Mouse (Mus musculus) bone marrow, adult 2 months (tissue): ENCODE measurements around the gene Slc9b1. TPM values are rescaled to one million over a fixed set of nuclear protein-coding genes. Genes with fewer than 3 reads are reported as not detected.

Experiments
- H3K27ac ChIP-seq: fragments of 200-500 bp; 2 replicates; pipeline ENCODE4 v1.5.1; 2012; ENCODE audit warnings: low read depth, mild to moderate bottlenecking, control low read depth, inconsistent platforms, low read length; ENCODE audit not compliant: control insufficient read depth, poor library complexity, insufficient read depth
- H3K4me1 ChIP-seq: fragments of 200-500 bp; 2 replicates; pipeline ENCODE4 v1.6.1; 2011; ENCODE audit warnings: low read length; ENCODE audit not compliant: control insufficient read depth, insufficient read depth
- H3K4me3 ChIP-seq: fragments of 200-500 bp; replicated peaks from 2 replicates; pipeline ENCODE3; 2011; ENCODE audit warnings: mild to moderate bottlenecking, low read depth, low read length, control low read depth; ENCODE audit not compliant: control insufficient read depth
- CTCF ChIP-seq: fragments of 200-500 bp; IDR thresholded peaks from 2 replicates; pipeline ENCODE4 v1.5.1; 2011; ENCODE audit warnings: low read length, control low read depth; ENCODE audit not compliant: control insufficient read depth, insufficient read depth
- POLR2A ChIP-seq: fragments of 200-500 bp; IDR thresholded peaks from 2 replicates; pipeline ENCODE4 v1.6.1; 2011; ENCODE audit warnings: low read depth, mild to moderate bottlenecking, control low read depth, low read length, borderline replicate concordance; ENCODE audit not compliant: control insufficient read depth
- WGBS: fragments of 180-500 bp; shearing (Covaris S2); methylation state at CpG from one replicate; pipeline ENCODE4 v1.1.7; 2018; 5-methylcytosine and 5-hydroxymethylcytosine counted together
- polyA plus RNA-seq: library from polyadenylated mRNA; stranded (reverse); fragments of >200 nt; gene quantifications from 2 replicates; pipeline ENCODE4 v1.2.4, GENCODE M21; 2011; ENCODE audit warnings: low replicate concordance; ENCODE audit not compliant: missing spikeins, insufficient read depth, insufficient read length

Gene Slc9b1
- polyA plus RNA-seq, 1 experiment, result not detected

- H3K27ac ChIP-seq, result peak within 1 kb of the TSS; percentile 100
- under 1% methylated on average over 56 of the region's 56 CpGs for WGBS
- peak; percentile 74; the same call in 1 of the 2 replicates for TF ChIP-seq POLR2A
- TF ChIP-seq CTCF, result no peak
- no peaks in the 10 kb centered on the region for H3K4me1 ChIP-seq
- peak within 1 kb of the TSS; percentile 90 for H3K4me3 ChIP-seq
Measured at GRCm38 (mm10) chr3:135437758-135438495, 90.1 kb downstream of the Slc9b1 start, which contains the start of gene Ube2d3. Gene Ube2d3, plus strand, starts transcription at chr3:135438149.

GRCm38 (mm10) chr3:135438531-135438912, 90.7 kb downstream of the Slc9b1 start:
- Histone ChIP-seq H3K4me1 (no peaks in the 10 kb centered on the region), H3K4me3 (peak overlapping the region; percentile 90), H3K27ac (peak overlapping the region; percentile 100)
- WGBS, result under 1% methylated on average over 50 of the region's 50 CpGs
- peak; percentile 90 for TF ChIP-seq POLR2A
- no peak for TF ChIP-seq CTCF

- H3K4me1 ChIP-seq, result no peaks in the 10 kb centered on the region
- 1% methylated on average over 64 of the region's 76 CpGs for WGBS
- peak overlapping the region; percentile 100 for H3K27ac ChIP-seq
- TF ChIP-seq CTCF, result no peak
- peak; percentile 28; the same call in 1 of the 2 replicates for TF ChIP-seq POLR2A
- H3K4me3 ChIP-seq, result peak overlapping the region; percentile 90
Measured at GRCm38 (mm10) chr3:135438913-135439531, 91.2 kb downstream of the Slc9b1 start.

DNA sequence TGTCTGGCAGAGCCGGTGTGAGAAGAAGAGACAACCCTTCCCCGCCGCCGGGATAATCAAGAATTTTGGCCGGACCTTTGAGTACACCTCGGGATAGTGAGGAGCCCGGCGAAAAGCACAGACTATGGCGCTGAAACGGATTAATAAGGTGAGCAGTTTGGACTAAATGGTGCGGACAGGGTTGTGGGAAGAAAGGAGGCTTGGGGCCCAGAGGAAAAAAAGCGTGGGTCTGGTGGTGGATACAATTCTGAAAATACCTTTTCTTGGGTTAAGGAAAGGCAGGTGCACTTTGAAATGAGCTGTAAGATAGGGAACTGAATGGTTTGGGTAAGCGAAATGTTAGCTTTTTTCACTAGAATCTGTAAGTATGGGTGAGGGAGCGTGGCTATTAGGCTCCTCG, 91.8 kb downstream of the Slc9b1 start:
- no peak for TF ChIP-seq POLR2A
- no peak for TF ChIP-seq CTCF
- Histone ChIP-seq H3K4me3 (peak overlapping the region; percentile 90), H3K4me1 (no peaks in the 10 kb centered on the region), H3K27ac (peak overlapping the region; percentile 100)
- under 1% methylated on average over 15 of the region's 15 CpGs for WGBS

DNA sequence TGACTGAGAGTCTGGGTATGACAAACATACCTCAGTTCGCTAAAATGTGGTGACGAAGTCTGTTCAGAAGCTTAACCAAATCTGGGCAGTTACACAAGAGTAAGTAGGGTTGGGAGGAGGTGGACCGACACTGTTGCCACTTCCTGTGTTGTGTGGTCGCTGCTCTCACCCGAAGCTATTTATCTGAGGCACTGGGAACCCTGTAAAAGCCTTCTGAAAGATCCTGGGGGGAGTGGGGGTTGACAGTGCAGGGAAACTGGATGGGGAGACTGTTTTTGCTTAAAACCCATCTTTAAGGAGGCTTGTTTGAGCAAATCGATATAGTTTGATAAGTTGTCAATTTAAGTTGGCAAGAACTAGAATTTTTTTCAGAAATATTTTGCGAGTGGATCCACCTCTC, 92.4 kb downstream of the Slc9b1 start:
- WGBS, result 3% methylated on average over 7 of the region's 7 CpGs
- TF ChIP-seq POLR2A, result no peak
- Histone ChIP-seq H3K4me3 (peak overlapping the region; percentile 90), H3K4me1 (no peaks in the 10 kb centered on the region), H3K27ac (peak overlapping the region; percentile 5; the same call in 1 of the 2 replicates)

DNA sequence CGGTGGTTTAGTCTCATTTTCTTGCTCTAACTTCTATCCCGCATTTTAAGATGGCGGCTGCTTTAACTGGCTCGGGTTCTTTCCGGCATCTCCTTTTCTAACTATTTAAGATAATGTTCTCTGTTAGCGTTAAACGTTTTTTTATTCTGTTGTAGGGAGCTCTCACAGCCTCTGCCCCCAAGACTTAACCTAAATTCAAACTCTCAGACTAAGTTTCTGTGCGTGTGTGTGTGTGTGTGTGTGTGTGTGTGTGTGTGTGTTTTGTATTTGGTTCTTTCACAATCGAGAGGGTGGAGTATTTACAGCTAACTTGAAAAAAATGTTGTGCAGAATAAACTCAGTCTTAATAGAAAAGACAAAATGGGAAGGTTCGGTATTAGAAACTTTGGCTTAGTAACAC, 92.8 kb downstream of the Slc9b1 start:
- 20% methylated on average over 10 of the region's 10 CpGs for WGBS
- no peak for TF ChIP-seq CTCF
- TF ChIP-seq POLR2A, result no peak

DNA sequence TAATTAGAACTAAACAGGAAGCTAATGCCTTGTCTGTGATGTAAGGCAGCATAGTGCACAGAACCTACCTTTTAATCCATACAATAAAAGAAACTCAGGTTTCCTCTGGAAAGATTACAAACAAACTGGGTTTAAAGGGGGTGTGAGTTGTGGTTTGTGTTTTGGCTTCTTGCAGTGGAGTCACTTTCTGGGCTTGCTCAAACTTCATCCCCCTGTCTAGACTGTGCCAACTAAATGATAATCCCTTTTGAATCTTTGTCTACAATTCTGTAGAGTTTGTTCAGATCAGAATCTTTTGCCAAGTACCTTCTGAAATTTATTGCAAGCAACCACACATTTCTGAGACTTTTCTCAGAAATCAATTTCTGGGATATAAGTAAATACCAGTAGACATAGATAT, 97.1 kb downstream of the Slc9b1 start:
- TF ChIP-seq POLR2A (no peak), CTCF (no peak)
- no peak overlapping the region for H3K27ac ChIP-seq
- no peaks in the 10 kb centered on the region for H3K4me1 ChIP-seq
- H3K4me3 ChIP-seq, result no peak overlapping the region

More for the DNA sequence above, 92.8 kb downstream of the Slc9b1 start:
- Histone ChIP-seq H3K4me3 (peak overlapping the region; percentile 90), H3K4me1 (no peaks in the 10 kb centered on the region), H3K27ac (no peak overlapping the region)

Other genes with a start within 250 kb of the Slc9b1 start
- gene Cenpe, start 135.5 kb upstream of the Slc9b1 start, polyA plus RNA-seq, result 40.2 and 48.3 TPM in 2 replicates
- 2.2 TPM in 1 of 2 replicates, not detected in the other for gene Bdh2, start 66.8 kb upstream of the Slc9b1 start, polyA plus RNA-seq
- gene Slc9b2, start 40.3 kb upstream of the Slc9b1 start, polyA plus RNA-seq, result 1.4 TPM in 1 of 2 replicates, not detected in the other
- gene Cisd2, start 75.9 kb downstream of the Slc9b1 start, polyA plus RNA-seq, result 15.7 and 17.0 TPM in 2 replicates
- gene Ube2d3, start 90.1 kb downstream of the Slc9b1 start, polyA plus RNA-seq, result 83.6 and 125 TPM in 2 replicates
- gene Manba, start 137.6 kb downstream of the Slc9b1 start, polyA plus RNA-seq, result 5.3 and 21.0 TPM in 2 replicates